Mouse (Mus musculus): Measurements from ENCODE around the gene Mlph. TPM values are rescaled to one million over a fixed set of nuclear protein-coding genes. Genes with fewer than 3 reads are reported as not detected.

The Mlph gene
- total RNA-seq, 2 experiments from 2014 or later: 3.9 to 4.9 TPM

GRCm38 (mm10) chr1:90968649-90969048 lies 53.8 kb downstream of the Mlph start:
- no peak for DNase-seq (ENCODE audit: low spot score in 2 of 2)

GRCm38 (mm10) chr1:90969347-90969784 lies 54.5 kb downstream of the Mlph start, which contains the start of gene Rab17:
TSS of gene Rab17 (minus strand) at chr1:90969661.
- no peak for DNase-seq (ENCODE audit: low spot score in 2 of 2)

GRCm38 (mm10) chr1:90969881-90970390 lies 55.1 kb downstream of the Mlph start:
- DNase-seq (ENCODE audit: low spot score in 2 of 2): no peak

GRCm38 (mm10) chr1:90972911-90973573 lies 58.2 kb downstream of the Mlph start:
- DNase-seq (ENCODE audit: low spot score in 2 of 2): peak; percentile 97

- DNase-seq (ENCODE audit: low spot score in 2 of 2): no peak
Measured at GRCm38 (mm10) chr1:90973574-90973911, 58.7 kb downstream of the Mlph start.

- DNase-seq (ENCODE audit: low spot score in 2 of 2): peak; percentile 56 to 61
Measured at GRCm38 (mm10) chr1:90974906-90975649, 60.2 kb downstream of the Mlph start.

GRCm38 (mm10) chr1:90975960-90976359 lies 61.1 kb downstream of the Mlph start:
- peak in 1 of 2 experiments; percentile 17 for DNase-seq (ENCODE audit: low spot score in 2 of 2)

GRCm38 (mm10) chr1:90980638-90981330 lies 65.9 kb downstream of the Mlph start:
- DNase-seq (ENCODE audit: low spot score in 2 of 2): no peak

GRCm38 (mm10) chr1:90981346-90981745 lies 66.5 kb downstream of the Mlph start:
- no peak for DNase-seq (ENCODE audit: low spot score in 2 of 2)

GRCm38 (mm10) chr1:90995916-90996315 lies 81.0 kb downstream of the Mlph start:
- no peak for DNase-seq (ENCODE audit: low spot score in 2 of 2)

GRCm38 (mm10) chr1:90997136-90997535 lies 82.3 kb downstream of the Mlph start:
- DNase-seq (ENCODE audit: low spot score in 2 of 2): no peak

- DNase-seq (ENCODE audit: low spot score in 2 of 2): no peak
Measured at GRCm38 (mm10) chr1:90997641-90998040, 82.8 kb downstream of the Mlph start.

GRCm38 (mm10) chr1:90998268-90998890 lies 83.5 kb downstream of the Mlph start, which contains the start of gene Lrrfip1:
TSS of gene Lrrfip1 (plus strand) at chr1:90998737.
- peak; percentile 72 to 74 for DNase-seq (ENCODE audit: low spot score in 2 of 2)

GRCm38 (mm10) chr1:90998891-90999611 lies 84.2 kb downstream of the Mlph start:
- DNase-seq (ENCODE audit: low spot score in 2 of 2): peak; percentile 45 to 54

GRCm38 (mm10) chr1:90999911-91000601 lies 85.2 kb downstream of the Mlph start:
- DNase-seq (ENCODE audit: low spot score in 2 of 2): no peak

Other genes starting within 250 kb of the Mlph start
- 10 to 100 TPM; 13.6 to 21.0 TPM for gene Col6a3, start 71.1 kb upstream of the Mlph start, total RNA-seq (2021)
- not detected for gene Prlh, start 38.0 kb downstream of the Mlph start, total RNA-seq (2021)
- not detected for gene Rab17, start 54.6 kb downstream of the Mlph start, total RNA-seq (2021)
- 10 to 100 TPM; 48.2 to 53.4 TPM for gene Lrrfip1, start 83.7 kb downstream of the Mlph start, total RNA-seq (2021)
- gene Rbm44, start 230.0 kb downstream of the Mlph start, total RNA-seq (2021): not detected

All from adrenal gland, adult 18-20 months (tissue).